Mouse (Mus musculus): ENCODE data around the gene Akap1.

DNA sequence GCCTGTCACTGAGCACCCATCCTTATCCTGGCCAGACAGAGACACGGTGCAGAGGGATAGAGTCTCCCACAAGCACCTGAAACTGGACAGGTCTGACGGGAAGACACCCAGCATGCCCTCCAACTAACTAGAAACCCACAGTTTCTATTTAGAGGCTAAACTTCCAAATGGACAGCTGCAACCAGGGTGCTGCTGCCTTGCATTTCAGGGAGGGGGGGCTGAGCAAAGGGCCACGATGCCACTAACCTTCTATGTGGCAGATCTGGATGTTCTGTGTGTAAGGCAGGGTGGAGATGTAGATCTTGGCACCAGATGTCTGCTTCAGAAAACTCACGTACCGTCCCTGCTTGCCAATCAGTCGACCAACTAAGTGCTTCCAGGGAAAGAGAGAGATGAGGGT, 25.0 kb downstream of the Akap1 start:
- no peak for TF ChIP-seq GATA1 (IDR thresholded peaks at IDR 0.05; ENCODE audit: low read length)
- no peak for TF ChIP-seq TAL1 (IDR thresholded peaks at IDR 0.05; ENCODE audit: low read length)

All from erythroblast, embryonic 14.5 days (primary cell).